Mouse (Mus musculus) kidney, adult 2 months (tissue): ENCODE results near the gene Krt26.

ENCODE experiments used
- CTCF ChIP-seq: fragments of 200-500 bp; conservative IDR thresholded peaks from 2 replicates; pipeline ENCODE4 v1.5.1; 2011; ENCODE audit warnings: low read depth, mild to moderate bottlenecking, control low read depth, low read length, moderate library complexity, mixed read lengths; ENCODE audit not compliant: insufficient read depth, insufficient read length
- POLR2A ChIP-seq: fragments of 200-500 bp; IDR thresholded peaks from one replicate; pipeline ENCODE4 v1.6.1; 2011; ENCODE audit warnings: low read depth, low read length, control low read depth

DNA sequence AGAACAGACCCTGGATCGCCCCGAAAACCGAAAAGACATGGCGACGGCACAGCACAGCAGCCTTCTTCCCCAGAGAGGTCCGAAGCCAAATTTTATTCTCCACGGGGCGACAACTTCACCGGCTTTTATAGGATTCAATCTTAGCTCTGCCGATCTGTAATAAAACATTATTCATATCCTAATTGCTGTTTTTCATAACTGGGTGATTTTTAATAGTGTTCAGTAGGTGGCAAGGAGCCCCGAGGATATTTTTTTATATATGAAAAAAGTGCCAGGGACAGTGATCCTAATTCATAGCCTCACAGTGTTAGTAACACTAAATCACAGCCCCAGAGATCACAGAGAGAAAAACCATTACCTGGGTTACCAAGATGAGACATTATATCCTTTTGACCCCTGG, at the start of gene Krt26:
- no peak for TF ChIP-seq POLR2A
- no peak for TF ChIP-seq CTCF
